Mouse (Mus musculus): ENCODE data around the gene Kirrel2. TPM values are rescaled to one million over a fixed set of nuclear protein-coding genes. Genes with fewer than 3 reads are reported as not detected.

The Kirrel2 gene
- total and polyA plus RNA-seq, 2 experiments from 2014 or later: 0.43 to 4.9 TPM

- Histone ChIP-seq H3K9me3 (ENCODE audit: low read length) (no peaks in the 10 kb centered on the region), H3K4me2 (ENCODE audit: low read depth, low read length, poor library complexity, severe bottlenecking) (no peak overlapping the region), H3K27ac (ENCODE audit: low read depth, low read length) (no peak overlapping the region), H3K36me3 (ENCODE audit: insufficient read depth, low read length) (peaks cover 28% of the 10 kb centered on the region), H3K4me3 (ENCODE audit: low read depth, low read length) (no peak overlapping the region), H3K9ac (replicated peaks; ENCODE audit: low read length, poor library complexity, severe bottlenecking) (no peak overlapping the region), H3K4me1 (ENCODE audit: insufficient read depth, low read length) (no peaks in the 10 kb centered on the region), H3K27me3 (ENCODE audit: insufficient read depth, low read length) (no peaks in the 10 kb centered on the region)
- no peak for DNase-seq (ENCODE audit: low spot score)
- ATAC-seq (ENCODE audit: low FRiP score): no peak
- WGBS: 74% methylated on average over 10 of the region's 10 CpGs
- no peak for TF ChIP-seq CTCF (IDR thresholded peaks at IDR 0.05)
Measured at GRCm38 (mm10) chr7:30434701-30435100, 22.8 kb downstream of the Kirrel2 start.

- Histone ChIP-seq H3K4me1 (ENCODE audit: insufficient read depth, low read length) (no peaks in the 10 kb centered on the region), H3K36me3 (ENCODE audit: insufficient read depth, low read length) (peaks cover 26% of the 10 kb centered on the region), H3K4me3 (ENCODE audit: low read depth, low read length) (no peak overlapping the region), H3K9me3 (ENCODE audit: low read length) (no peaks in the 10 kb centered on the region), H3K27ac (ENCODE audit: low read depth, low read length) (no peak overlapping the region), H3K4me2 (ENCODE audit: low read depth, low read length, poor library complexity, severe bottlenecking) (no peak overlapping the region), H3K27me3 (ENCODE audit: insufficient read depth, low read length) (no peaks in the 10 kb centered on the region), H3K9ac (replicated peaks; ENCODE audit: low read length, poor library complexity, severe bottlenecking) (no peak overlapping the region)
- ATAC-seq (ENCODE audit: low FRiP score): no peak
- 10% methylated on average over 10 of the region's 10 CpGs for WGBS
- DNase-seq (ENCODE audit: low spot score): no peak
- no peak for TF ChIP-seq CTCF (IDR thresholded peaks at IDR 0.05)
Measured at GRCm38 (mm10) chr7:30434238-30434637, 23.3 kb downstream of the Kirrel2 start.

- Histone ChIP-seq H3K9me3 (ENCODE audit: low read length) (no peaks in the 10 kb centered on the region), H3K27me3 (ENCODE audit: insufficient read depth, low read length) (no peaks in the 10 kb centered on the region), H3K4me1 (ENCODE audit: insufficient read depth, low read length) (no peaks in the 10 kb centered on the region), H3K9ac (replicated peaks; ENCODE audit: low read length, poor library complexity, severe bottlenecking) (no peak overlapping the region), H3K27ac (ENCODE audit: low read depth, low read length) (no peak overlapping the region), H3K4me3 (ENCODE audit: low read depth, low read length) (no peak overlapping the region), H3K36me3 (ENCODE audit: insufficient read depth, low read length) (peaks cover 20% of the 10 kb centered on the region), H3K4me2 (ENCODE audit: low read depth, low read length, poor library complexity, severe bottlenecking) (no peak overlapping the region)
- peak; percentile 83 for TF ChIP-seq CTCF (IDR thresholded peaks at IDR 0.05)
- DNase-seq (ENCODE audit: low spot score) (peak; percentile 93), ATAC-seq (ENCODE audit: low FRiP score) (peak; percentile 82; the same call in 1 of the 2 replicates)
- WGBS: 6% methylated on average over 3 of the region's 3 CpGs
Measured at GRCm38 (mm10) chr7:30431793-30432192, 25.7 kb downstream of the Kirrel2 start.

GRCm38 (mm10) chr7:30430191-30430590, 27.3 kb downstream of the Kirrel2 start:
- H3K4me2 ChIP-seq (ENCODE audit: low read depth, low read length, poor library complexity, severe bottlenecking): no peak overlapping the region
- H3K4me1 ChIP-seq (ENCODE audit: insufficient read depth, low read length): no peaks in the 10 kb centered on the region
- TF ChIP-seq CTCF (IDR thresholded peaks at IDR 0.05): no peak
- no peak overlapping the region for H3K27ac ChIP-seq (ENCODE audit: low read depth, low read length)
- H3K9ac ChIP-seq (replicated peaks; ENCODE audit: low read length, poor library complexity, severe bottlenecking): no peak overlapping the region
- H3K36me3 ChIP-seq (ENCODE audit: insufficient read depth, low read length): peaks cover 24% of the 10 kb centered on the region
- H3K27me3 ChIP-seq (ENCODE audit: insufficient read depth, low read length): no peaks in the 10 kb centered on the region
- 68% methylated on average over 2 of the region's 2 CpGs for WGBS
- ATAC-seq (ENCODE audit: low FRiP score): no peak
- DNase-seq (ENCODE audit: low spot score): no peak
- H3K4me3 ChIP-seq (ENCODE audit: low read depth, low read length): no peak overlapping the region
- no peaks in the 10 kb centered on the region for H3K9me3 ChIP-seq (ENCODE audit: low read length)

- Histone ChIP-seq H3K36me3 (ENCODE audit: insufficient read depth, low read length) (peaks cover 21% of the 10 kb centered on the region), H3K4me3 (ENCODE audit: low read depth, low read length) (no peak overlapping the region), H3K4me2 (ENCODE audit: low read depth, low read length, poor library complexity, severe bottlenecking) (no peak overlapping the region), H3K9ac (replicated peaks; ENCODE audit: low read length, poor library complexity, severe bottlenecking) (no peak overlapping the region), H3K4me1 (ENCODE audit: insufficient read depth, low read length) (no peaks in the 10 kb centered on the region), H3K27ac (ENCODE audit: low read depth, low read length) (no peak overlapping the region), H3K27me3 (ENCODE audit: insufficient read depth, low read length) (no peaks in the 10 kb centered on the region), H3K9me3 (ENCODE audit: low read length) (no peaks in the 10 kb centered on the region)
- TF ChIP-seq CTCF (IDR thresholded peaks at IDR 0.05): no peak
- DNase-seq (ENCODE audit: low spot score): no peak
- ATAC-seq (ENCODE audit: low FRiP score): no peak
Measured at GRCm38 (mm10) chr7:30429327-30429726, 28.2 kb downstream of the Kirrel2 start.

- Histone ChIP-seq H3K4me3 (ENCODE audit: low read depth, low read length) (peak overlapping the region; percentile 50), H3K9ac (replicated peaks; ENCODE audit: low read length, poor library complexity, severe bottlenecking) (peak overlapping the region; percentile 69), H3K36me3 (ENCODE audit: insufficient read depth, low read length) (peaks cover 21% of the 10 kb centered on the region), H3K4me1 (ENCODE audit: insufficient read depth, low read length) (no peaks in the 10 kb centered on the region; the same call in 1 of the 2 replicates), H3K4me2 (ENCODE audit: low read depth, low read length, poor library complexity, severe bottlenecking) (peak overlapping the region; percentile 81), H3K27me3 (ENCODE audit: insufficient read depth, low read length) (no peaks in the 10 kb centered on the region), H3K9me3 (ENCODE audit: low read length) (no peaks in the 10 kb centered on the region), H3K27ac (ENCODE audit: low read depth, low read length) (peak overlapping the region; percentile 69; the same call in 1 of the 2 replicates)
- WGBS: 49% methylated on average over 23 of the region's 23 CpGs
- no peak for ATAC-seq (ENCODE audit: low FRiP score)
- TF ChIP-seq CTCF (IDR thresholded peaks at IDR 0.05): no peak
- peak; percentile 26 for DNase-seq (ENCODE audit: low spot score)
Measured at GRCm38 (mm10) chr7:30423071-30423641, 34.3 kb downstream of the Kirrel2 start.

Data from midbrain, postnatal 0 days (tissue).